Mouse (Mus musculus): Measurements from ENCODE around the gene Zeb2.

DNA sequence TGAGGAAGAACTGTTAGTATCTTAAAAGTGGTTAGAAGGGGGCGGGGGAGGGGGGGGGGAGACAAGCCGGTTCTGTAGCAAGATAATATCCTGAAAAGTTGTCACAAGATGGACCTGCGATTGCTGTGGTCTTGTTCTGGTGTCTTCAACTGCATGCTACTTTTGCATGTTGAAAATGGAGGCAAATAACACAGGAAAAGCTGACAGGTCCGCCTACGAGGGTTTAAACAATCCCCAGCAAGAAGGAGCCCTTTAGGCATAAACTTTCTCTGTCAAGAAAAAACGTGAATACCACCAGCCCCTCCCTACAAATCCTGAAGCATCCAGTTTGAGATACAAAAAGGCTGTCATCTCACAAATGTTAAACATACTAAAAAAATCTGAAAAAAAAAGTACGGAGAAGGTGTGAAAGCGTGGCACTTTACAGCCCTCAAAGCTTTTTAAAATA, 15.0 kb downstream of the Zeb2 start:
- TF ChIP-seq TAL1 (IDR thresholded peaks at IDR 0.05; ENCODE audit: low read length) (no peak), GATA1 (IDR thresholded peaks at IDR 0.05; ENCODE audit: low read length) (no peak)
